Mouse (Mus musculus) subcutaneous adipose tissue, adult 2 months (tissue): ENCODE measurements around the gene Ak8. TPM values are rescaled to one million over a fixed set of nuclear protein-coding genes. Genes with fewer than 3 reads are reported as not detected.

Experiments used
- polyA plus RNA-seq: library from polyadenylated mRNA; depleted of rRNA; stranded (reverse); fragments of >200 nt; gene quantifications from 2 replicates; pipeline ENCODE4 v1.2.3, GENCODE M21; 2012; ENCODE audit warnings: low replicate concordance; rRNA removed

Gene Ak8
- 0.53 and 0.72 TPM in 2 replicates for polyA plus RNA-seq

DNA sequence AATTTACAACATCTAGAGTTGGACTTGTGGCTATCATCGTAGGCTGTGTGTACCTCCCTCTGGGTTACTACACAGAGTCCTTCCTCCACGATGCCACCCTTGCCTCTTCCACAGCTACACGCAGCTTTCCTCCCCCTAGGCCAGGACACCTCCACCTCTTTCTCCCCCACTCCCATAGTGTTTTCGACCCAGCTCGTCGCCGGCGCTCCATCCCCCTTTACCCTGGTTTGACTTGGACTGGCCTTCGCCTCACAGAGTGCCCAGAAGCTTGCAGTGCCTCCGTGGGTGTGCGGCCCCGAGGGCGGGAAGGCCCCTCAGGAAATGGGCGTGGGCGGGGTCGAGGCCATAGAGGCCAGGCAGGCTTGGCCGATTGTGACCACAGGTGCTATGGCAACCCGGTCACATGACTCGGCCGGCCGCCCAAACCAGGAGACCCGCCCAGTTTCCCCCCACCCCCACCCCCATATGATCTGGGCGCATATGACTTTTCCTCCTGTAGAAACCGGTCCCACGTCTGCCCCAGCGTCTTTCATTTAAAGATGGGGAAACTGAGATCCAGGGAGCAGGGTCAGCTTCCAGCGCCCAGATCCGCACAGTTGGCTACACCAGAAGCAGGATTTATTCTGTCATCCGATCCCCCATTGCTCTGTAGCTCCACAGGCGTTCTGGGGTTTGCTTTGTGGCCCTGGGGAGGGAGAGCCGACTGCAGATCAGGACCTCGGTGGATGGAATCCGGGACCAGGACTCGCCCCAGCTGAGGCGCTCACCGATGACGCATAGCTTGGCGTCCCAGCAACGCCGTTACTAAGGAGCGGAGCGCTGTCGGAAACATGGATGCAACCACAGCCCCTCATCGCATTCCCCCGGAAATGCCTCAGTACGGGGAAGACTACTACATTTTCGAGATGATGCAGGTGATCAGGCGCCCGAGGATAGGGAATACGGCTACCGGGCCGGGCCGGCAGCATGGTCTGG, at the start of gene Ak8, which contains the start of gene Spaca9:
Gene Ak8, plus strand, starts transcription at position 804 of the 975 bp plus-strand sequence.
Gene Spaca9, minus strand, starts transcription at position 367 of the 975 bp plus-strand sequence.

GRCm38 (mm10) chr2:28840222-28840951, 140.4 kb downstream of the Ak8 start, which contains the start of the genes Gtf3c4 and Ddx31:
Gtf3c4 (minus strand) TSS chr2:28840360.
Ddx31 (plus strand) TSS chr2:28840406.

Other genes with a start within 250 kb of the Ak8 start
- gene 1700007K13Rik, start 233.8 kb upstream of the Ak8 start, polyA plus RNA-seq, result 0.27 and 0.39 TPM in 2 replicates
- gene Mrps2, start 232.1 kb upstream of the Ak8 start, polyA plus RNA-seq, result 47.9 and 57.4 TPM in 2 replicates
- 9.6 and 15.0 TPM in 2 replicates for gene Gbgt1, start 203.3 kb upstream of the Ak8 start, polyA plus RNA-seq
- gene Gm10134, start 194.1 kb upstream of the Ak8 start, polyA plus RNA-seq, result 0.76 and 1.2 TPM in 2 replicates
- gene Ralgds, start 187.0 kb upstream of the Ak8 start, polyA plus RNA-seq, result 82.9 and 95.7 TPM in 2 replicates
- 0.06 TPM in 2 replicates for gene Cel, start 136.8 kb upstream of the Ak8 start, polyA plus RNA-seq
- gene Gtf3c5, start 116.4 kb upstream of the Ak8 start, polyA plus RNA-seq, result 18.0 and 34.6 TPM in 2 replicates
- gene Gfi1b, start 78.2 kb upstream of the Ak8 start, polyA plus RNA-seq, result 0.86 and 0.93 TPM in 2 replicates
- gene Tsc1, start 58.9 kb upstream of the Ak8 start, polyA plus RNA-seq, result 13.5 and 19.2 TPM in 2 replicates
- 1.4 and 2.1 TPM in 2 replicates for gene Spaca9, start 437 bp upstream of the Ak8 start, polyA plus RNA-seq
- gene Gtf3c4, start 140.2 kb downstream of the Ak8 start, polyA plus RNA-seq, result 5.4 and 17.4 TPM in 2 replicates
- 3.0 and 7.0 TPM in 2 replicates for gene Ddx31, start 140.2 kb downstream of the Ak8 start, polyA plus RNA-seq
- not detected in 2 replicates for gene Barhl1, start 216.5 kb downstream of the Ak8 start, polyA plus RNA-seq